Mouse (Mus musculus) intestine, embryonic 14.5 days (tissue): ENCODE results near the gene Gfap. TPM values are rescaled to one million over a fixed set of nuclear protein-coding genes. Genes with fewer than 3 reads are reported as not detected.

Experiments
- ATAC-seq: fragments of 200-750 bp; cut with Nextera tagmentation; replicated peaks from 2 replicates; pipeline ENCODE4 v1.8.0; 2017; ENCODE audit warnings: low read depth, moderate number of reproducible peaks, moderate TSS enrichment, moderate library complexity; ENCODE audit not compliant: low FRiP score, low TSS enrichment
- DNase-seq: peaks from one replicate; pipeline ENCODE4 v3.0.0-alpha.2; 2018; ENCODE audit warnings: low spot score
- H3K27ac ChIP-seq: fragments of 300-500 bp; sonication (generic); 2 replicates; pipeline ENCODE4 v1.5.1; 2014; ENCODE audit warnings: low read depth, mild to moderate bottlenecking, control low read depth
- H3K27me3 ChIP-seq: fragments of 300-500 bp; sonication (generic); replicated peaks from 2 replicates; pipeline ENCODE4 v1.6.1; 2014; ENCODE audit warnings: low read length, control low read depth; ENCODE audit not compliant: control insufficient read depth, insufficient read depth
- H3K36me3 ChIP-seq: fragments of 300-500 bp; sonication (generic); 2 replicates; pipeline ENCODE4 v1.6.1; 2014; ENCODE audit warnings: low read length, control low read depth; ENCODE audit not compliant: control insufficient read depth, insufficient read depth
- H3K4me1 ChIP-seq: fragments of 300-500 bp; sonication (generic); replicated peaks from 2 replicates; pipeline ENCODE4 v1.6.1; 2014; ENCODE audit warnings: low read length, control low read depth, mixed read lengths; ENCODE audit not compliant: control insufficient read depth, insufficient read depth
- H3K4me2 ChIP-seq: fragments of 300-500 bp; sonication (generic); 2 replicates; pipeline ENCODE4 v1.6.1; 2014; ENCODE audit warnings: low read length
- H3K4me3 ChIP-seq: fragments of 300-500 bp; sonication (generic); 2 replicates; pipeline ENCODE4 v1.5.1; 2014; ENCODE audit warnings: low read depth, low read length, control low read depth, mixed read lengths
- H3K9ac ChIP-seq: fragments of 300-500 bp; sonication (generic); 2 replicates; pipeline ENCODE4 v1.6.1; 2014; ENCODE audit warnings: mild to moderate bottlenecking, low read length
- H3K9me3 ChIP-seq: fragments of 300-500 bp; sonication (generic); 2 replicates; pipeline ENCODE4 v1.6.1; 2016; ENCODE audit warnings: low read length, control low read depth; ENCODE audit not compliant: control insufficient read depth
- WGBS: fragments of 180-500 bp; shearing (Covaris S2); extraction: QIAGEN DNeasy Blood & Tissue Kit; methylation state at CpG from one replicate; pipeline ENCODE4 v1.1.7; 2014; 5-methylcytosine and 5-hydroxymethylcytosine counted together
- polyA plus RNA-seq: library from polyadenylated mRNA; unstranded; fragments of >200 nt; fragmentation: Nextera tagmentation; extraction: Ambion mirVana; gene quantifications from 2 replicates; pipeline ENCODE4 v1.2.1, GENCODE M21; 2014

Gene Gfap
- polyA plus RNA-seq, 1 experiment from 2014 or later: 0.28 TPM

- Histone ChIP-seq H3K9me3 (no peaks in the 10 kb centered on the region), H3K27me3 (no peaks in the 10 kb centered on the region), H3K4me1 (no peaks in the 10 kb centered on the region), H3K36me3 (peaks cover 97% of the 10 kb centered on the region), H3K27ac (no peak overlapping the region), H3K4me3 (no peak overlapping the region), H3K4me2 (no peak overlapping the region), H3K9ac (no peak overlapping the region)
- WGBS: 60% methylated on average over 7 of the region's 7 CpGs
- DNase-seq: no peak
- ATAC-seq: no peak
Observed at GRCm38 (mm10) chr11:102911376-102911775, 10.7 kb upstream of the Gfap start.

- H3K4me2 ChIP-seq: no peak overlapping the region
- no peak overlapping the region for H3K4me3 ChIP-seq
- no peaks in the 10 kb centered on the region for H3K27me3 ChIP-seq
- no peak overlapping the region for H3K27ac ChIP-seq
- 78% methylated on average over 7 of the region's 7 CpGs for WGBS
- H3K36me3 ChIP-seq: peaks cover 37% of the 10 kb centered on the region
- H3K4me1 ChIP-seq: no peaks in the 10 kb centered on the region
- no peak overlapping the region for H3K9ac ChIP-seq
- no peaks in the 10 kb centered on the region for H3K9me3 ChIP-seq
- no peak for DNase-seq
- ATAC-seq: no peak
Observed at GRCm38 (mm10) chr11:102903654-102904053, 2.9 kb upstream of the Gfap start.

- H3K36me3 ChIP-seq: peaks cover 21% of the 10 kb centered on the region
- DNase-seq (no peak), ATAC-seq (no peak)
- H3K4me1 ChIP-seq: 0 out of 2 replicates have a peak, but pooled peaks cover 4% of the 10 kb centered on the region
- H3K4me3 ChIP-seq: no peak overlapping the region
- 80% methylated on average over 5 of the region's 5 CpGs for WGBS
- H3K4me2 ChIP-seq: no peak overlapping the region
- H3K9me3 ChIP-seq: no peaks in the 10 kb centered on the region
- H3K27me3 ChIP-seq: no peaks in the 10 kb centered on the region
- no peak overlapping the region for H3K9ac ChIP-seq
- H3K27ac ChIP-seq: no peak overlapping the region
Observed at GRCm38 (mm10) chr11:102902107-102902506, 1.4 kb upstream of the Gfap start.

DNA sequence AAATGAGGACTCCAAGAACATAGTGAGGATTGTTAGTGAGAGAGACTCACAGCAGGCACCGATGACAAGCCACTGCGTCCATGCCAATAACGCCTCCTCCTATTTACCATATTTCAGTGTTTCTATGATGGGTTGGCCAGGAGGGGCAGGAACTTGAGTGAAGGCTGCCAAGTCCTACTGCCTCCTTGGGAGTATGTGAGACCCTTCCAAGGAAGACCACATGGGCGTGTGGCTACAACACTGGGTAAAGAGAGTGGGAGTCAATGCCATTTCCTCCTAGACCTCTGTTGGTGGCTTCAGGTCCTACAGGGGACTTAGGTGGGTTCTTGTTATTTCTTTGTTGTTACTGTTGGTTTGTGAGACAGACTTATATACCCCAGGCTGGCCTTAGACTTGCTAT lies 487 bp upstream of the Gfap start:
- H3K27me3 ChIP-seq: no peaks in the 10 kb centered on the region; the same call in 1 of the 2 replicates
- H3K27ac ChIP-seq: no peak overlapping the region
- no peak for DNase-seq
- no peak overlapping the region for H3K4me3 ChIP-seq
- H3K4me1 ChIP-seq: 0 out of 2 replicates have a peak, but pooled peaks cover 4% of the 10 kb centered on the region
- no peak overlapping the region for H3K9ac ChIP-seq
- peaks cover 14% of the 10 kb centered on the region for H3K36me3 ChIP-seq
- H3K4me2 ChIP-seq: no peak overlapping the region
- ATAC-seq: no peak
- WGBS: 73% methylated on average over 4 of the region's 4 CpGs
- H3K9me3 ChIP-seq: no peaks in the 10 kb centered on the region

DNA sequence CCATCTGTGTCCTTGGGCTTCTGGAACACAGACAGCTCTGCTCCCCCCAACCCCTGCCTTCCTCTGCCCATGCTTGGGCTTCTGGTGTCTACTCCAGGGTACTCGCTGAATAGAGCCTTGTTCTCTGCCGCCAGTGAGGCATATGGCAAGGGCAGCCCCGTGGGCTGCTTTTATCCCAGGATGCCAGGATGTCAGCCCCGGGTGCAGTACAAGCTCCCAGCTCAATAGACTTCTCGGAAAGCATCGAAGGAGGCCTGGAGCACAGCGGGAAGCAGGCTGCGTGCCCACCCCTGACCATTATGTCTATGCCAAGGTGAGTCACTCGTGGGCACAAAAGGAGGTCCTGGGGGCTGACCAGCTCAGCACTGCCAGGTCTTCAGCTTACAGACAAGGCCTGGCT lies 2.3 kb downstream of the Gfap start:
- DNase-seq (no peak), ATAC-seq (no peak)
- no peaks in the 10 kb centered on the region for H3K36me3 ChIP-seq
- no peak overlapping the region for H3K27ac ChIP-seq
- no peaks in the 10 kb centered on the region for H3K9me3 ChIP-seq
- H3K27me3 ChIP-seq: peaks cover 12% of the 10 kb centered on the region
- no peak overlapping the region for H3K9ac ChIP-seq
- H3K4me2 ChIP-seq: no peak overlapping the region
- 0 out of 2 replicates have a peak, but pooled peaks cover 4% of the 10 kb centered on the region for H3K4me1 ChIP-seq
- WGBS: 72% methylated on average over 9 of the region's 9 CpGs
- H3K4me3 ChIP-seq: no peak overlapping the region

- no peaks in the 10 kb centered on the region for H3K36me3 ChIP-seq
- H3K27me3 ChIP-seq: peaks cover 12% of the 10 kb centered on the region
- H3K4me2 ChIP-seq: no peak overlapping the region
- ATAC-seq (no peak), DNase-seq (no peak)
- H3K4me3 ChIP-seq: no peak overlapping the region
- no peak overlapping the region for H3K9ac ChIP-seq
- H3K9me3 ChIP-seq: no peaks in the 10 kb centered on the region
- 0 out of 2 replicates have a peak, but pooled peaks cover 7% of the 10 kb centered on the region for H3K4me1 ChIP-seq
- 73% methylated on average over 20 of the region's 20 CpGs for WGBS
- H3K27ac ChIP-seq: no peak overlapping the region
Observed at GRCm38 (mm10) chr11:102896641-102897040, 4.1 kb downstream of the Gfap start.

GRCm38 (mm10) chr11:102895779-102896178 lies 4.9 kb downstream of the Gfap start:
- Histone ChIP-seq H3K36me3 (no peaks in the 10 kb centered on the region), H3K4me3 (no peak overlapping the region), H3K4me1 (0 out of 2 replicates have a peak, but pooled peaks cover 7% of the 10 kb centered on the region), H3K9me3 (no peaks in the 10 kb centered on the region), H3K4me2 (no peak overlapping the region), H3K27ac (no peak overlapping the region), H3K27me3 (peaks cover 12% of the 10 kb centered on the region), H3K9ac (no peak overlapping the region)
- WGBS: 69% methylated on average over 9 of the region's 9 CpGs
- DNase-seq: no peak
- ATAC-seq: no peak

- no peak overlapping the region for H3K27ac ChIP-seq
- ATAC-seq (no peak), DNase-seq (no peak)
- no peak overlapping the region for H3K4me2 ChIP-seq
- H3K27me3 ChIP-seq: peaks cover 12% of the 10 kb centered on the region
- no peaks in the 10 kb centered on the region for H3K9me3 ChIP-seq
- no peak overlapping the region for H3K9ac ChIP-seq
- H3K4me3 ChIP-seq: no peak overlapping the region
- 88% methylated on average over 4 of the region's 4 CpGs for WGBS
- H3K4me1 ChIP-seq: 0 out of 2 replicates have a peak, but pooled peaks cover 7% of the 10 kb centered on the region
- H3K36me3 ChIP-seq: no peaks in the 10 kb centered on the region
Observed at GRCm38 (mm10) chr11:102894716-102895115, 6.0 kb downstream of the Gfap start.

- H3K27ac ChIP-seq: no peak overlapping the region
- ATAC-seq (peak; percentile 77), DNase-seq (peak; percentile 83)
- H3K36me3 ChIP-seq: no peaks in the 10 kb centered on the region
- peak overlapping the region; percentile 39 for H3K9ac ChIP-seq
- peak overlapping the region; percentile 37 for H3K4me3 ChIP-seq
- H3K4me1 ChIP-seq: 0 out of 2 replicates have a peak, but pooled peaks cover 7% of the 10 kb centered on the region
- H3K27me3 ChIP-seq: peaks cover 12% of the 10 kb centered on the region
- peak overlapping the region; percentile 68 for H3K4me2 ChIP-seq
- 3% methylated on average over 43 of the region's 43 CpGs for WGBS
- H3K9me3 ChIP-seq: no peaks in the 10 kb centered on the region
Observed at GRCm38 (mm10) chr11:102893015-102893651, 7.6 kb downstream of the Gfap start.
